Mouse (Mus musculus) small intestine, adult 2 months (tissue): ENCODE data around the gene Schip1.

ENCODE experiments used
- CTCF ChIP-seq: fragments of 200-500 bp; IDR thresholded peaks from 2 replicates; pipeline ENCODE4 v1.5.1; 2012; ENCODE audit warnings: low read depth, mild to moderate bottlenecking, control low read depth, inconsistent platforms, low read length, moderate library complexity, mixed read lengths; ENCODE audit not compliant: insufficient replicate concordance, insufficient read length; ENCODE audit errors: extremely low read depth
- POLR2A ChIP-seq: fragments of 200-500 bp; IDR thresholded peaks from 2 replicates; pipeline ENCODE4 v1.6.1; 2012; ENCODE audit warnings: low read depth, mild to moderate bottlenecking, control low read depth, inconsistent platforms, low read length, moderate library complexity

DNA sequence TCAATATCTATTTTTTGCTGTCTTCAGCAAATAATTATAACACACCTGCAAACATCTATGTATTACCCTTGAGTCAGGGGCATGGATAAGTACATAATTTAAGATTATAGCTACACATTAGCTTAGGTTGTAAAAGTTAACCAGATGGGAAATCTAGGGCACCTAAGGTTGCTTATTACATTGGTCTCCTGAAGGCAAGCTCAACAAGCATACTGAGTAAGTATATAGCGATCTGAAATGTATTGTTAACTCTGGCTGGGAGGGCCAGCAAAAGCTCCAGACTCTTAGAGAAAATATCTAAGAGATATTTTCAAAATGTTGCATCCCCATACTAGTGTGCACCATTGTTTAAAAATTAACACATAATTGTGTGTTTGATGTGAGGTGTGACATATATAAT is 603.2 kb downstream of the Schip1 start:
- no peak for TF ChIP-seq CTCF
- no peak for TF ChIP-seq POLR2A
